Mouse (Mus musculus) hindbrain, embryonic 16.5 days (tissue): ENCODE results near the gene Ppp2r5e. TPM values are rescaled to one million over a fixed set of nuclear protein-coding genes. Genes with fewer than 3 reads are reported as not detected.

ENCODE experiments used
- ATAC-seq: fragments of 200-750 bp; cut with Nextera tagmentation; 2 replicates; pipeline ENCODE4 v1.8.0; 2017; ENCODE audit warnings: moderate TSS enrichment, moderate library complexity
- H3K27ac ChIP-seq: fragments of 300-500 bp; sonication (generic); 2 replicates; pipeline ENCODE4 v1.5.1; 2014; ENCODE audit warnings: low read depth, mild to moderate bottlenecking, control low read depth, low read length, moderate library complexity
- H3K27me3 ChIP-seq: fragments of 300-500 bp; sonication (generic); replicated peaks from 2 replicates; pipeline ENCODE4 v1.6.1; 2014; ENCODE audit warnings: low read length; ENCODE audit not compliant: control insufficient read depth, insufficient read depth
- H3K36me3 ChIP-seq: fragments of 300-500 bp; sonication (generic); 2 replicates; pipeline ENCODE4 v1.6.1; 2014; ENCODE audit warnings: mild to moderate bottlenecking, low read length, moderate library complexity, mixed read lengths; ENCODE audit not compliant: control insufficient read depth, insufficient read depth
- H3K4me1 ChIP-seq: fragments of 300-500 bp; sonication (generic); 2 replicates; pipeline ENCODE4 v1.6.1; 2014; ENCODE audit warnings: low read depth, low read length; ENCODE audit not compliant: control insufficient read depth, insufficient read depth
- H3K4me2 ChIP-seq: fragments of 300-500 bp; sonication (generic); 2 replicates; pipeline ENCODE4 v1.6.1; 2014; ENCODE audit warnings: mild to moderate bottlenecking, low read length, control low read depth, moderate library complexity
- H3K4me3 ChIP-seq: fragments of 300-500 bp; sonication (generic); 2 replicates; pipeline ENCODE4 v1.5.1; 2014; ENCODE audit warnings: mild to moderate bottlenecking, low read length, control low read depth, moderate library complexity
- H3K9ac ChIP-seq: fragments of 300-500 bp; sonication (generic); 2 replicates; pipeline ENCODE4 v1.6.1; 2014; ENCODE audit warnings: low read depth, mild to moderate bottlenecking, control low read depth, low read length, moderate library complexity
- H3K9me3 ChIP-seq: fragments of 300-500 bp; sonication (generic); 2 replicates; pipeline ENCODE4 v1.6.1; 2014; ENCODE audit warnings: mild to moderate bottlenecking, low read length, moderate library complexity; ENCODE audit not compliant: control insufficient read depth
- WGBS: fragments of 180-500 bp; shearing (Covaris S2); extraction: QIAGEN DNeasy Blood & Tissue Kit; methylation state at CpG from one replicate; pipeline ENCODE4 v1.1.7; 2014; 5-methylcytosine and 5-hydroxymethylcytosine counted together
- polyA plus RNA-seq: library from polyadenylated mRNA; unstranded; fragments of >200 nt; fragmentation: Nextera tagmentation; extraction: Ambion mirVana; gene quantifications from 2 replicates; pipeline ENCODE4 v1.2.1, GENCODE M21; 2015

Ppp2r5e gene
- polyA plus RNA-seq, 1 experiment from 2014 or later, result 14.5 TPM

DNA sequence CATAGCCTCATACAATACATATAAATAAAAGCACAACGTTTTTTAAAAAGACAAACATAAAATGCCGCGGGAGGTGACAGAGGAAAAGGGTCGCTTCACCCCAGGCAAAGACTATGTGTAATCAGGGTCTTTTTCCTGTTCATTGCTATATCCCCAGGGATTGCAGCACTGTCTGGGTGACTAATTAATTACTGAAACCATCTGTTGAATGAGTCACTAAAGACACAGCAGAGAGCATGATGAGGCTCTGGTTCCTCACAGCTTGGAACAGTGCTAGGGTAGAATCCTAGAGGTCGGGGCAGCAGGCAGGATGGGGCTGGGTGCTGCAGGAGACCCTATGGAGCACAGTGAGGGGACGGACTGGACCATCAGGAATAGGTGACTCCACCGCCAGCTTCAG, 170.2 kb downstream of the Ppp2r5e start:
- Histone ChIP-seq H3K4me3 (no peak overlapping the region), H3K4me1 (no peaks in the 10 kb centered on the region), H3K36me3 (no peaks in the 10 kb centered on the region), H3K27ac (no peak overlapping the region), H3K27me3 (no peaks in the 10 kb centered on the region), H3K4me2 (no peak overlapping the region), H3K9me3 (no peaks in the 10 kb centered on the region), H3K9ac (no peak overlapping the region)
- 88% methylated on average over 7 of the region's 7 CpGs for WGBS
- no peak for ATAC-seq

DNA sequence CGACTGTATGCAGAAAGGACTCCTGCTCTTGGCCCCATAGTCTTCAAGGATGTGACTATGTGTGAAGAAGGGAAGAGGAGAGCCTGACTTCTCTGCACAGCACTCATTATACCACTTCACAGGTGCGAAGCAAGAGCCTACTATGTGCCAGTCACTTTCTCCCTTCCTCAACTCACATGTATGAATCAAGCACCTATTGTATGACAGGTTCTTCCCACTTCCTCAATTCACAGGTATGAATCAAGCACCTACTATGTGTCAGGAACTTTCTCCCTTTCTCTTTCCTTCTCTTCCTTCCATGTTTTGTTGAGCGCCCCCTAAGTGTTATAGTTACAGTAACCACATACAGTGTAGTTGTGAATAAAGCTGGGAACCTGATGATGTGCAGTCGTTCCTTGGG, 171.2 kb downstream of the Ppp2r5e start:
- Histone ChIP-seq H3K4me1 (no peaks in the 10 kb centered on the region), H3K27me3 (no peaks in the 10 kb centered on the region), H3K4me2 (no peak overlapping the region), H3K9me3 (no peaks in the 10 kb centered on the region), H3K4me3 (no peak overlapping the region), H3K36me3 (no peaks in the 10 kb centered on the region), H3K9ac (no peak overlapping the region), H3K27ac (no peak overlapping the region)
- WGBS, result 88% methylated on average over 4 of the region's 4 CpGs
- ATAC-seq, result no peak; the same call in 1 of the 2 replicates

DNA sequence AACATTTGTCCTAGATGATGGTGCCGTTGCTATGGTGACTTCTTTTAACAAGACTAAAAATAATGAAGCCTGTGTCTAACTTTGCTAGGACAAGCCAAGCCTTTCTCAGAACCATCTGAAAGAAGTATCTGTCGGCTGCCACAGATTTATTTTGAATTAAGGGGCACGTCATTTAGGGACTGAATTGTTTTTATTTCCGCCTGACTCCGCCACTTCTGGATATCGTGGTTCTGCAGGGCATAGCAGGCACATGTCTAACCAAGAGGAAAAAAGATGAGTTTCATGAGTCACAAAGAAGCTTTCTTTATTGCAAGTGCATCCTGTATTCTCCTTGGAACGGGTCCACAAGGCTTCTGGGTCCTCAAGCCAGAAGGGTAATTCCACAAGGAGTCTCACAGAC, 171.7 kb downstream of the Ppp2r5e start:
- Histone ChIP-seq H3K9me3 (no peaks in the 10 kb centered on the region), H3K4me3 (no peak overlapping the region), H3K4me1 (no peaks in the 10 kb centered on the region), H3K27ac (no peak overlapping the region), H3K9ac (no peak overlapping the region), H3K27me3 (no peaks in the 10 kb centered on the region), H3K4me2 (no peak overlapping the region), H3K36me3 (no peaks in the 10 kb centered on the region)
- 48% methylated on average over 7 of the region's 7 CpGs for WGBS
- peak; percentile 63; the same call in 1 of the 2 replicates for ATAC-seq

DNA sequence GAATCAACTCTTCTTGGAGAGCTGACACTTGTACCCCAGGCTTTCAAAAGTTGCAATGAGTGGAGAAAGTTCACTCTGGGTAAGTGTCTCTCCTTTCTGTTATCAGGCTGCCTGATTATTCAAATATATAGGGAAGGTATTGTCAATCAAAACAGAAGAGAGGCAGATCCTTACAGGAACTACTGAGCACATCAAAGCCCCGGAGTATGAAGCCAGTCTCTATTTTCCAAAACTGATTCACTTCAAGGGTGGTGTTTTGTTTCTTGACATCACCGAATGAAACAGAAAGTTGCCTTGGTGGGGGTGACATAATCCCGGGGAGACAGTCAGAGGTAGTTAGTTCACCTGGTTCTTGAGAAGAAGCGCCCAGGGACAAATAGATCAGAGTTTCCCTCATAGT, 179.4 kb downstream of the Ppp2r5e start, which contains the start of gene Gphb5:
Gene Gphb5, minus strand, starts transcription at position 101 of the 400 bp plus-strand sequence.
- ATAC-seq, result no peak
- no peaks in the 10 kb centered on the region for H3K36me3 ChIP-seq
- no peak within 1 kb of the TSS for H3K4me3 ChIP-seq
- no peak within 1 kb of the TSS for H3K27ac ChIP-seq
- no peak within 1 kb of the TSS for H3K9ac ChIP-seq
- H3K4me1 ChIP-seq, result no peaks in the 10 kb centered on the region
- no peaks in the 10 kb centered on the region for H3K27me3 ChIP-seq
- 92% methylated on average over 4 of the region's 4 CpGs for WGBS
- no peak within 1 kb of the TSS for H3K4me2 ChIP-seq
- no peaks in the 10 kb centered on the region for H3K9me3 ChIP-seq

DNA sequence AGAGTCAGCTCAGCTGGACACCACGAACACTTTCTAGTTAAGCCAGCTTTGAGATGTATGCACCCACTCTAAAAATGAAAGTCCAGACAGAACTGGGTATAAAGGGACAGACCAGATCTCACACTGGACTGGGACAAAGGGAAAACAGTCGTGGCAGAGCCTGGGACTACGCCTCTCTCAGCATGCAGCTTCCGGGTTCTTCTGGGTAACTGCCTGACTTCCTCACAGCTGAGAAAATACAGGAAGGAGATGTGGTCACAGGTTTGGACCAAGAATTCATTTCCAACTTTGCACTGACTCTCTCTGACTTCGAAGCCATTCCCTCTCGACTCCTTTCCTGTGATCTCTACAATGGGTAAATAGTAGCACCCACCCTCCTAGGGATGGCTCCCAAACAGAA, 181.1 kb downstream of the Ppp2r5e start:
- 74% methylated on average over 6 of the region's 6 CpGs for WGBS
- H3K4me1 ChIP-seq, result no peaks in the 10 kb centered on the region
- no peak for ATAC-seq
- H3K4me3 ChIP-seq, result no peak overlapping the region
- H3K4me2 ChIP-seq, result no peak overlapping the region
- no peak overlapping the region for H3K9ac ChIP-seq
- H3K27me3 ChIP-seq, result no peaks in the 10 kb centered on the region
- no peak overlapping the region for H3K27ac ChIP-seq
- H3K9me3 ChIP-seq, result no peaks in the 10 kb centered on the region
- no peaks in the 10 kb centered on the region for H3K36me3 ChIP-seq

DNA sequence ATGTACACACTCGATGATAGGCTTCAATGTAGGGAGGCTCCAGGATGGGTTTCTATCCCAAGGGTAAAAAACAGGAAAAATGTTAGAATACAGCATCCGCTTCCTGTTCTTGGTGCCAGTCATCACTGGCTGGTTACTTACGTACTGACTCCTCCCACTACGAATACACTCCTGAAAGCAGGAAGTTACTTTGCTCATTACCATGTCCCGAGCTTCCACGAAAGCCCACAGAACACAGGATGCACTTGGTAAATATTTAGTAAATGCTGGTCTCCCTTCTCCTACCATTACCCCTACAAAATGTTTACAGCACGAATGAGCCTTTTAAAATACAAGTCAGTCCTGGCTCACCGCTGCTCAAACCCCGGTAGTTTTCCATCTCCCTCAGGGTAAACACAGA, 183.1 kb downstream of the Ppp2r5e start:
- Histone ChIP-seq H3K9ac (no peak overlapping the region), H3K27me3 (no peaks in the 10 kb centered on the region), H3K36me3 (no peaks in the 10 kb centered on the region), H3K4me3 (no peak overlapping the region), H3K27ac (no peak overlapping the region), H3K4me1 (no peaks in the 10 kb centered on the region), H3K9me3 (no peaks in the 10 kb centered on the region), H3K4me2 (no peak overlapping the region)
- ATAC-seq, result no peak
- WGBS, result 86% methylated on average over 9 of the region's 9 CpGs

Other genes with a start within 250 kb of the Ppp2r5e start
- not detected in 2 replicates for gene Gphb5, start 179.5 kb downstream of the Ppp2r5e start, polyA plus RNA-seq
- gene Wdr89, start 73.3 kb upstream of the Ppp2r5e start, polyA plus RNA-seq, result 4.3 and 7.1 TPM in 2 replicates
- 12.2 and 12.4 TPM in 2 replicates for gene Sgpp1, start 139.5 kb upstream of the Ppp2r5e start, polyA plus RNA-seq
- 41.3 and 42.6 TPM in 2 replicates for gene Syne2, start 221.9 kb upstream of the Ppp2r5e start, polyA plus RNA-seq